Mouse (Mus musculus): Measurements from ENCODE around the gene Coro2a. TPM values are rescaled to one million over a fixed set of nuclear protein-coding genes. Genes with fewer than 3 reads are reported as not detected.
A peak's percentile ranks its signal among the peaks of the same experiment; 100 is the strongest.
"Not testable (repeated sequence)": the region's sequence is repeated elsewhere in the genome, so short reads cannot be mapped to it uniquely, and the experiment has no call there.

Coro2a gene
- polyA plus RNA-seq, 1 experiment from 2014 or later, result 5.2 TPM

GRCm38 (mm10) chr4:46635702-46636430, 33.9 kb upstream of the Coro2a start:
- no peak for ATAC-seq (ENCODE audit: low read depth)
- no peaks in the 10 kb centered on the region for H3K36me3 ChIP-seq (ENCODE audit: control insufficient read depth, insufficient read depth, low read length)
- H3K9me3 ChIP-seq (ENCODE audit: control insufficient read depth, low read length), result no peaks in the 10 kb centered on the region
- WGBS, result 70% methylated on average over 16 of the region's 16 CpGs
- H3K9ac ChIP-seq (ENCODE audit: low read length), result no peak overlapping the region
- no peaks in the 10 kb centered on the region for H3K27me3 ChIP-seq (ENCODE audit: control insufficient read depth, insufficient read depth, low read depth, low read length)
- H3K27ac ChIP-seq (ENCODE audit: low read length), result no peak overlapping the region
- no peak overlapping the region for H3K4me3 ChIP-seq (ENCODE audit: low read length)
- no peaks in the 10 kb centered on the region for H3K4me1 ChIP-seq (replicated peaks; ENCODE audit: control insufficient read depth, insufficient read depth, low read length)
- H3K4me2 ChIP-seq (ENCODE audit: low read depth, low read length), result no peak overlapping the region

GRCm38 (mm10) chr4:46634881-46635280, 32.9 kb upstream of the Coro2a start:
- Histone ChIP-seq H3K36me3 (ENCODE audit: control insufficient read depth, insufficient read depth, low read length) (no peaks in the 10 kb centered on the region), H3K4me1 (replicated peaks; ENCODE audit: control insufficient read depth, insufficient read depth, low read length) (no peaks in the 10 kb centered on the region), H3K4me3 (ENCODE audit: low read length) (no peak overlapping the region), H3K27ac (ENCODE audit: low read length) (no peak overlapping the region), H3K27me3 (ENCODE audit: control insufficient read depth, insufficient read depth, low read depth, low read length) (no peaks in the 10 kb centered on the region), H3K4me2 (ENCODE audit: low read depth, low read length) (no peak overlapping the region), H3K9ac (ENCODE audit: low read length) (no peak overlapping the region), H3K9me3 (ENCODE audit: control insufficient read depth, low read length) (no peaks in the 10 kb centered on the region)
- no peak for ATAC-seq (ENCODE audit: low read depth)
- 46% methylated on average over 6 of the region's 6 CpGs for WGBS

- not testable (repeated sequence) for H3K9me3 ChIP-seq (ENCODE audit: control insufficient read depth, low read length); H3K4me2 ChIP-seq (ENCODE audit: low read depth, low read length); H3K9ac ChIP-seq (ENCODE audit: low read length); H3K4me3 ChIP-seq (ENCODE audit: low read length); H3K27me3 ChIP-seq (ENCODE audit: control insufficient read depth, insufficient read depth, low read depth, low read length); H3K36me3 ChIP-seq (ENCODE audit: control insufficient read depth, insufficient read depth, low read length); H3K27ac ChIP-seq (ENCODE audit: low read length); H3K4me1 ChIP-seq (replicated peaks; ENCODE audit: control insufficient read depth, insufficient read depth, low read length)
- WGBS, result 53% methylated on average over 6 of the region's 6 CpGs
- peak; percentile 58 for ATAC-seq (ENCODE audit: low read depth)
Measured at GRCm38 (mm10) chr4:46633565-46633964, 31.6 kb upstream of the Coro2a start.

GRCm38 (mm10) chr4:46632465-46632864, 30.5 kb upstream of the Coro2a start:
- WGBS, result 62% methylated on average over 2 of the region's 2 CpGs
- H3K27ac ChIP-seq (ENCODE audit: low read length), result no peak overlapping the region

GRCm38 (mm10) chr4:46630390-46630789, 28.4 kb upstream of the Coro2a start:
- no peaks in the 10 kb centered on the region for H3K27me3 ChIP-seq (ENCODE audit: control insufficient read depth, insufficient read depth, low read depth, low read length)
- no peak overlapping the region for H3K4me3 ChIP-seq (ENCODE audit: low read length)
- no peaks in the 10 kb centered on the region for H3K36me3 ChIP-seq (ENCODE audit: control insufficient read depth, insufficient read depth, low read length)
- no peak for ATAC-seq (ENCODE audit: low read depth)
- WGBS, result 54% methylated on average over 9 of the region's 9 CpGs
- H3K4me1 ChIP-seq (replicated peaks; ENCODE audit: control insufficient read depth, insufficient read depth, low read length), result peaks cover 4% of the 10 kb centered on the region
- H3K9ac ChIP-seq (ENCODE audit: low read length), result no peak overlapping the region
- H3K27ac ChIP-seq (ENCODE audit: low read length), result no peak overlapping the region
- no peaks in the 10 kb centered on the region for H3K9me3 ChIP-seq (ENCODE audit: control insufficient read depth, low read length)
- no peak overlapping the region for H3K4me2 ChIP-seq (ENCODE audit: low read depth, low read length)

More at GRCm38 (mm10) chr4:46632465-46632864, 30.5 kb upstream of the Coro2a start:
- Histone ChIP-seq H3K36me3 (ENCODE audit: control insufficient read depth, insufficient read depth, low read length) (no peaks in the 10 kb centered on the region), H3K9ac (ENCODE audit: low read length) (no peak overlapping the region), H3K4me1 (replicated peaks; ENCODE audit: control insufficient read depth, insufficient read depth, low read length) (peaks cover 4% of the 10 kb centered on the region), H3K27me3 (ENCODE audit: control insufficient read depth, insufficient read depth, low read depth, low read length) (no peaks in the 10 kb centered on the region), H3K4me3 (ENCODE audit: low read length) (no peak overlapping the region), H3K9me3 (ENCODE audit: control insufficient read depth, low read length) (no peaks in the 10 kb centered on the region), H3K4me2 (ENCODE audit: low read depth, low read length) (no peak overlapping the region)
- no peak for ATAC-seq (ENCODE audit: low read depth)

GRCm38 (mm10) chr4:46628873-46629272, 26.9 kb upstream of the Coro2a start:
- no peak; the same call in 1 of the 2 replicates for ATAC-seq (ENCODE audit: low read depth)
- H3K9me3 ChIP-seq (ENCODE audit: control insufficient read depth, low read length), result no peaks in the 10 kb centered on the region
- 29% methylated on average over 9 of the region's 9 CpGs for WGBS
- no peak overlapping the region for H3K27ac ChIP-seq (ENCODE audit: low read length)
- no peak overlapping the region for H3K4me2 ChIP-seq (ENCODE audit: low read depth, low read length)
- H3K36me3 ChIP-seq (ENCODE audit: control insufficient read depth, insufficient read depth, low read length), result no peaks in the 10 kb centered on the region
- H3K4me1 ChIP-seq (replicated peaks; ENCODE audit: control insufficient read depth, insufficient read depth, low read length), result peaks cover 4% of the 10 kb centered on the region
- no peak overlapping the region for H3K4me3 ChIP-seq (ENCODE audit: low read length)
- no peaks in the 10 kb centered on the region for H3K27me3 ChIP-seq (ENCODE audit: control insufficient read depth, insufficient read depth, low read depth, low read length)
- H3K9ac ChIP-seq (ENCODE audit: low read length), result no peak overlapping the region

GRCm38 (mm10) chr4:46628081-46628480, 26.1 kb upstream of the Coro2a start:
- 78% methylated on average over 11 of the region's 11 CpGs for WGBS
- no peak for ATAC-seq (ENCODE audit: low read depth)
- peaks cover 4% of the 10 kb centered on the region for H3K4me1 ChIP-seq (replicated peaks; ENCODE audit: control insufficient read depth, insufficient read depth, low read length)
- H3K4me3 ChIP-seq (ENCODE audit: low read length), result no peak overlapping the region
- H3K36me3 ChIP-seq (ENCODE audit: control insufficient read depth, insufficient read depth, low read length), result no peaks in the 10 kb centered on the region
- no peaks in the 10 kb centered on the region for H3K9me3 ChIP-seq (ENCODE audit: control insufficient read depth, low read length)
- no peak overlapping the region for H3K9ac ChIP-seq (ENCODE audit: low read length)
- H3K27ac ChIP-seq (ENCODE audit: low read length), result no peak overlapping the region
- no peak overlapping the region for H3K4me2 ChIP-seq (ENCODE audit: low read depth, low read length)
- H3K27me3 ChIP-seq (ENCODE audit: control insufficient read depth, insufficient read depth, low read depth, low read length), result no peaks in the 10 kb centered on the region

- peaks cover 4% of the 10 kb centered on the region for H3K4me1 ChIP-seq (replicated peaks; ENCODE audit: control insufficient read depth, insufficient read depth, low read length)
- no peak overlapping the region for H3K4me2 ChIP-seq (ENCODE audit: low read depth, low read length)
- no peak overlapping the region for H3K4me3 ChIP-seq (ENCODE audit: low read length)
- no peak for ATAC-seq (ENCODE audit: low read depth)
- H3K27me3 ChIP-seq (ENCODE audit: control insufficient read depth, insufficient read depth, low read depth, low read length), result no peaks in the 10 kb centered on the region
- H3K36me3 ChIP-seq (ENCODE audit: control insufficient read depth, insufficient read depth, low read length), result no peaks in the 10 kb centered on the region
- 75% methylated on average over 10 of the region's 10 CpGs for WGBS
- no peak overlapping the region for H3K9ac ChIP-seq (ENCODE audit: low read length)
- no peaks in the 10 kb centered on the region for H3K9me3 ChIP-seq (ENCODE audit: control insufficient read depth, low read length)
- no peak overlapping the region for H3K27ac ChIP-seq (ENCODE audit: low read length)
Measured at GRCm38 (mm10) chr4:46625101-46625500, 23.1 kb upstream of the Coro2a start.

GRCm38 (mm10) chr4:46623007-46623406, 21.0 kb upstream of the Coro2a start:
- H3K4me2 ChIP-seq (ENCODE audit: low read depth, low read length), result no peak overlapping the region
- H3K4me1 ChIP-seq (replicated peaks; ENCODE audit: control insufficient read depth, insufficient read depth, low read length), result no peaks in the 10 kb centered on the region
- H3K9me3 ChIP-seq (ENCODE audit: control insufficient read depth, low read length), result no peaks in the 10 kb centered on the region
- 60% methylated on average over 5 of the region's 5 CpGs for WGBS
- 0 out of 2 replicates have a peak, but pooled peaks have one; percentile 53 for ATAC-seq (ENCODE audit: low read depth)
- no peak overlapping the region for H3K9ac ChIP-seq (ENCODE audit: low read length)
- no peak overlapping the region for H3K4me3 ChIP-seq (ENCODE audit: low read length)
- H3K36me3 ChIP-seq (ENCODE audit: control insufficient read depth, insufficient read depth, low read length), result no peaks in the 10 kb centered on the region
- H3K27ac ChIP-seq (ENCODE audit: low read length), result no peak overlapping the region
- H3K27me3 ChIP-seq (ENCODE audit: control insufficient read depth, insufficient read depth, low read depth, low read length), result no peaks in the 10 kb centered on the region
